Mouse (Mus musculus) embryonic fibroblast, embryonic 13.5 days (primary cell): Measurements from ENCODE around the gene Tekt4.

Source experiments
- CTCF ChIP-seq: IDR thresholded peaks from 2 replicates; pipeline ENCODE4 v1.5.1; 2011; ENCODE audit warnings: mild to moderate bottlenecking, control low read depth, low read length, moderate library complexity, borderline replicate concordance; ENCODE audit not compliant: insufficient read depth
- POLR2A ChIP-seq: IDR thresholded peaks from 2 replicates; pipeline ENCODE4 v1.6.1; 2011; ENCODE audit warnings: low read depth, mild to moderate bottlenecking, control low read depth, low read length, moderate library complexity

GRCm38 (mm10) chr17:25519511-25519910, 65.1 kb downstream of the Tekt4 start:
- TF ChIP-seq POLR2A (no peak), CTCF (no peak)
